ENCODE assay signal across 10 mouse cellular contexts in the genomic region with DNA sequence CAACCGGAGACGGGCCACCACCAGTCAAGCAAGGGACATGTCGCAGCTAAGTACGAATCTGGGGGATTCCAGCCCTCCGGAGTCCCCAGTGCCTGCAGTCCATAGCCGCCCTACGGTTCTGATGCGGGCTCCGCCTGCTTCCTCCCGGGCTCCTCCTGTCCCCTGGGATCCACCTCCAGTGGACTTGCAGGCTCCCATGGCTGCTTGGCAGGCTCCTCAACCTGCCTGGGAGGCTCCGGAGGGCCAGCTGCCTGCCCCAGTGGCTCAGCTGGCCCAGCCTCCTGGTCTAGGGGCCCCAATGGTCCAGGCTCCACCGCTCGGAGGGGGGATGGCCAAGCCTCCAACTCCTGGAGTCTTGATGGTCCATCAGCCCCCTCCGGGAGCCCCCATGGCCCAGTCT. TPM values are rescaled to one million over a fixed set of nuclear protein-coding genes. Genes with fewer than 3 reads are reported as not detected.
A peak's percentile ranks its signal among the peaks of the same experiment; 100 is the strongest.
DNase-seq lines count a peak whose midpoint lies in the region; ATAC-seq and TF ChIP-seq lines count a peak whose summit lies in the region.
"Had no signal": no experiment of that assay in that cellular context is flagged by ENCODE, and none has a peak within 500 bp of the region (broad histone marks: within the 10 kb centered on the region; RNA-seq: fewer than 3 reads in every experiment).

No protein-coding gene starts in this region.

- H3K4me1 ChIP-seq in E14TG2a.4 (replicated peaks; ENCODE audit: low read depth, low read length) = peaks cover 23% of the 10 kb centered on the region
- no peaks in the 10 kb centered on the region; the same call in 1 of the 2 replicates for H3K4me1 ChIP-seq in forebrain, embryonic 15.5 days
- H3K4me1 ChIP-seq in liver, embryonic 13.5 days (replicated peaks) = no peaks in the 10 kb centered on the region

- peaks cover 65% of the 10 kb centered on the region for H3K27me3 ChIP-seq in E14TG2a.4 (ENCODE audit: insufficient read depth, low read length)
- H3K27me3 ChIP-seq in forebrain, embryonic 15.5 days = no peaks in the 10 kb centered on the region
- H3K27me3 ChIP-seq in liver, embryonic 13.5 days = peaks cover 6% of the 10 kb centered on the region; the same call in 1 of the 2 replicates

- H3K36me3 ChIP-seq in E14TG2a.4 (ENCODE audit: insufficient read depth, low read length) = no peaks in the 10 kb centered on the region
- no peaks in the 10 kb centered on the region for H3K36me3 ChIP-seq in forebrain, embryonic 15.5 days
- no peaks in the 10 kb centered on the region for H3K36me3 ChIP-seq in liver, embryonic 13.5 days

- TF ChIP-seq CTCF in E14TG2a.4 (conservative IDR thresholded peaks at IDR 0.05; ENCODE audit: low read length) = no peak

- 47% methylated on average over 14 of the region's 14 CpGs for WGBS in forebrain, embryonic 15.5 days
- whole genome bisulfite sequencing in liver, embryonic 13.5 days (ENCODE audit: insufficient replicate concordance) = 18% methylated on average over 14 of the region's 14 CpGs

- intact Hi-C loops in gastrocnemius, postnatal 14 days (cut with DNase I; ENCODE audit: low total_unique reads) = no loop called here

- H3K9me3 ChIP-seq in E14TG2a.4 (ENCODE audit: low read length) = no peaks in the 10 kb centered on the region
- H3K9me3 ChIP-seq in forebrain, embryonic 15.5 days = no peaks in the 10 kb centered on the region; the same call in none of the 2 replicates
- H3K9me3 ChIP-seq in liver, embryonic 13.5 days (replicated peaks) = 0 out of 2 replicates have a peak, but pooled peaks cover 2% of the 10 kb centered on the region

- peak overlapping the region; percentile 79 for H3K4me3 ChIP-seq in E14TG2a.4 (replicated peaks; ENCODE audit: low read length)
- peak overlapping the region; percentile 50 for H3K4me3 ChIP-seq in forebrain, embryonic 15.5 days
- peak overlapping the region; percentile 31 for H3K4me3 ChIP-seq in liver, embryonic 13.5 days (replicated peaks)
- H3K4me3 ChIP-seq: myocyte had no signal

- peak overlapping the region; percentile 57 for H3K4me2 ChIP-seq in forebrain, embryonic 15.5 days (replicated peaks)
- peak overlapping the region; percentile 34 for H3K4me2 ChIP-seq in liver, embryonic 13.5 days

- H3K27ac ChIP-seq in forebrain, embryonic 15.5 days (replicated peaks) = peak overlapping the region; percentile 76
- no peak overlapping the region for H3K27ac ChIP-seq in liver, embryonic 13.5 days

- peak; percentile 62 for ATAC-seq in forebrain, embryonic 15.5 days (replicated peaks)
- ATAC-seq in liver, embryonic 13.5 days (ENCODE audit: low read depth) = no peak

- DNase-seq in gastrocnemius, postnatal 14 days = peak; percentile 17
- DNase-seq in gastrocnemius, adult 8-10 months (ENCODE audit: low spot score in 2 of 2) = no peak
- no peak for DNase-seq in liver, embryonic 13.5 days
- no peak for DNase-seq in right cerebral cortex, postnatal 4 days
- DNase-seq in B cell, adult 2 months = no peak
- no peak for DNase-seq in frontal cortex, postnatal 25 days (ENCODE audit: low spot score in 2 of 2)

- peak overlapping the region; percentile 55 for H3K9ac ChIP-seq in forebrain, embryonic 15.5 days (replicated peaks)
- H3K9ac ChIP-seq in liver, embryonic 13.5 days = no peak overlapping the region

RNA-seq across cellular contexts. Expression of gene Magel2, which starts 0.5 kb away (rescaled TPM):
- under 1 TPM; 0.21 to 0.47 TPM for total RNA-seq in gastrocnemius, postnatal 14 days (2021)
- total RNA-seq in gastrocnemius, adult 8-10 months (2022) = not detected
- polyA plus RNA-seq in forebrain, embryonic 15.5 days (2015; fragmentation: Nextera tagmentation; extraction: Ambion mirVana) = 8.7 and 11.9 TPM in 2 replicates
- 0.09 TPM in 2 replicates for polyA plus RNA-seq in liver, embryonic 13.5 days (2015; fragmentation: Nextera tagmentation; extraction: Ambion mirVana)
- total RNA-seq: heart, postnatal 14 days had no signal
- polyA plus RNA-seq: myocyte had no signal

RNA-seq across cellular contexts. Expression of gene Ndn, which starts 30.9 kb away (rescaled TPM):
- total RNA-seq in gastrocnemius, postnatal 14 days (2021) = 10 to 100 TPM; 20.3 to 24.4 TPM
- 1 to 10 TPM; 1.8 to 2.4 (median 2.1) TPM for total RNA-seq in gastrocnemius, adult 8-10 months (2022)
- polyA plus RNA-seq in forebrain, embryonic 15.5 days (2015; fragmentation: Nextera tagmentation; extraction: Ambion mirVana) = 414 and 487 TPM in 2 replicates
- 6.6 and 7.5 TPM in 2 replicates for polyA plus RNA-seq in liver, embryonic 13.5 days (2015; fragmentation: Nextera tagmentation; extraction: Ambion mirVana)

RNA-seq across cellular contexts. Expression of gene Mkrn3, which starts 42.6 kb away (rescaled TPM):
- total RNA-seq in gastrocnemius, postnatal 14 days (2021) = under 1 TPM; 0.33 to 0.42 TPM
- total RNA-seq in gastrocnemius, adult 8-10 months (2022) = under 1 TPM in 3 of 4 experiments, not detected in 1; 0.12 to 0.32 (median 0.25) TPM
- polyA plus RNA-seq in forebrain, embryonic 15.5 days (2015; fragmentation: Nextera tagmentation; extraction: Ambion mirVana) = 23.2 and 23.8 TPM in 2 replicates
- 0.24 and 0.52 TPM in 2 replicates for polyA plus RNA-seq in liver, embryonic 13.5 days (2015; fragmentation: Nextera tagmentation; extraction: Ambion mirVana)

Comparison
In these comparisons a context has a peak if more than half of its experiments do, and no peak if none do; other contexts are left out.
1. RNA of gene Ndn, which starts 30.9 kb away (total RNA-seq): 20.3 to 24.4 TPM in gastrocnemius, postnatal 14 days; 1.8 to 2.4 TPM in gastrocnemius, adult 8-10 months; every median in the first group is over 4 times any median in the second.
2. Peak in every context shown above with its lines, with median percentiles within 50 percentile points of each other: H3K4me3 ChIP-seq.